Mouse (Mus musculus) megakaryocyte, embryonic 14.5 days (primary cell): ENCODE measurements at regions not wholly inside any gene's neighbourhood (a gene's known extent, or its start where the extent isn't known, plus 50 kb on each side); places are given as distances from the start of the nearest gene placed in this dataset.

ENCODE experiments used
- FLI1 ChIP-seq: IDR thresholded peaks from 2 replicates; pipeline ENCODE4 v1.6.1; 2012; ENCODE audit warnings: low read length, inconsistent platforms, mixed read lengths
- GATA1 ChIP-seq: IDR thresholded peaks from 3 replicates; pipeline ENCODE4 v1.6.1; 2012; ENCODE audit warnings: mixed read lengths, low read length, inconsistent platforms, borderline replicate concordance

DNA sequence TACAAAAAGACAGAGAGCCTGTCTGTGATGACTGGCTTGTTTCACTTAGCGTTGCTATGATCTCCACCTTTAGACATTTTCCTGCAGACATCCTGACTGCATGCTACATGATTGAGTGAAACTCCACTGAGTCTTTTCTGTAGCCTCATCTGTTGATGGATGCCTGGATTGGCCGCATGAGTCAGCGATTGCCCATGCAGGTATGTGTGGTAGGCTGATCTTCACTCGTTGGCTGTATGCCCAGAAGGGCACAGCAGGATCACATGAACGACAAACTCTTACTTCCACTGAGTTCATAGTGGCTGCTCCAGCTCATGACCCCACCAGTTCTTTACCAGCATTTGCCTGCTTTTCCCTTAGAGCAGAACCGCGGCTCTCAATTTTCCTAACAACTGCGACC is 266.6 kb upstream of the Adamts16 start:
- TF ChIP-seq GATA1 (no peak), FLI1 (no peak)
